Mouse (Mus musculus) forebrain, embryonic 10.5 days (tissue): Measurements from ENCODE around the gene Asb5. TPM values are rescaled to one million over a fixed set of nuclear protein-coding genes. Genes with fewer than 3 reads are reported as not detected.

ENCODE experiments used
- DNase-seq: peaks from one replicate; pipeline ENCODE4 v3.0.0-alpha.2; 2017; ENCODE audit warnings: low spot score; ENCODE audit errors: extremely low spot score
- H3K27ac ChIP-seq: fragments of 300-500 bp; sonication (generic); 2 replicates; pipeline ENCODE4 v1.5.1; 2016; ENCODE audit warnings: mild to moderate bottlenecking
- H3K27me3 ChIP-seq: fragments of 300-500 bp; sonication (generic); 2 replicates; pipeline ENCODE4 v1.6.1; 2016; ENCODE audit warnings: mild to moderate bottlenecking; ENCODE audit not compliant: poor library complexity, severe bottlenecking
- H3K36me3 ChIP-seq: fragments of 300-500 bp; sonication (generic); replicated peaks from 2 replicates; pipeline ENCODE4 v1.6.1; 2016; ENCODE audit warnings: mild to moderate bottlenecking, moderate library complexity
- H3K4me1 ChIP-seq: fragments of 300-500 bp; sonication (generic); 2 replicates; pipeline ENCODE4 v1.6.1; 2016
- H3K4me3 ChIP-seq: fragments of 300-500 bp; sonication (generic); 2 replicates; pipeline ENCODE4 v1.5.1; 2016; ENCODE audit warnings: mild to moderate bottlenecking, moderate library complexity
- H3K9me3 ChIP-seq: fragments of 300-500 bp; sonication (generic); 2 replicates; pipeline ENCODE4 v1.6.1; 2016; ENCODE audit warnings: mild to moderate bottlenecking, moderate library complexity
- WGBS: fragments of 180-500 bp; shearing (Covaris S2); methylation state at CpG from one replicate; pipeline ENCODE4 v1.1.7; 2016; 5-methylcytosine and 5-hydroxymethylcytosine counted together
- polyA plus RNA-seq: library from polyadenylated mRNA; unstranded; fragments of >200 nt; fragmentation: Nextera tagmentation; extraction: Ambion mirVana; gene quantifications from 2 replicates; pipeline ENCODE4 v1.2.1, GENCODE M21; 2016

Asb5 gene
- polyA plus RNA-seq, 1 experiment from 2014 or later: 4.0 TPM

DNA sequence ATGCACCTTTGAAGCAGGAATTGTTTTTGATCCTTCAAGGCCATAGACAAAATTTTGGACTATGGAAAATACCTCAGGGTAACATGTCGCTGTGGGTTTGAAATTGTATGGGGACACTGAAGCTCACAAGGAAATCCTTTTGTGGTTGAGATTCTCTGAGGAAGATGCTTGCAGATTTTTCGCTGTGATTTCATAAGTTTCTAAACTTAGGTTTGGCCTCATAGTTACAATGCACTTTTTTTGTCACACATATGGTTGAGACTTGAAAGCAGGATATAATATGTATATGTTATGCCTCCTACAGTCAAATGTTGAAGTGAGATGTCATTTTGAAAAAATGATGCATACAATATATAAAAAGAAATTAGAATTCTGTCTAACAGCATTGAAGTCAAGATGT lies 25.5 kb downstream of the Asb5 start:
- Histone ChIP-seq H3K27me3 (no peaks in the 10 kb centered on the region), H3K4me3 (no peak overlapping the region), H3K9me3 (no peaks in the 10 kb centered on the region), H3K27ac (no peak overlapping the region), H3K4me1 (no peaks in the 10 kb centered on the region), H3K36me3 (no peaks in the 10 kb centered on the region)
- DNase-seq: no peak
- WGBS: 86% methylated on average over 2 of the region's 2 CpGs

DNA sequence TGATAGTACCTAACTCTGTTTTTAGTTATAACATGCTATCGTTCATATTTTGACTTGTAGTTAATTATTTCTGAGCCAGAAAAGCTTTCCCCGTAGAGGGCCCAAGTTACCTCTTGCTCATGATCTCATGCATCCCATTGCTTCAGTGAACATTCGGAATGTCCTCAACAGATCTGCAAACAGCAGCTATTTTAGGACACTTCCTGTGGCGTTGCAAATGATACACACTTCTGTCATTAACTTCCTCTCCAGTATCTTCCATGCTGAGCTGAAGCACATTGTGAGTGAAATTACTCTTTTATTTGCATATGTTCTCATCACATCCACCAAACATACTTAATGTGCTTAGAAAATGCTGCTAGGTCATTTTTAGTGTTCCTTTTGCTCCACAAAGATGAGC lies 32.8 kb downstream of the Asb5 start:
- 83% methylated on average over 4 of the region's 4 CpGs for WGBS
- Histone ChIP-seq H3K36me3 (no peaks in the 10 kb centered on the region), H3K4me3 (no peak overlapping the region), H3K9me3 (no peaks in the 10 kb centered on the region), H3K27ac (no peak overlapping the region), H3K4me1 (no peaks in the 10 kb centered on the region), H3K27me3 (no peaks in the 10 kb centered on the region)
- no peak for DNase-seq

DNA sequence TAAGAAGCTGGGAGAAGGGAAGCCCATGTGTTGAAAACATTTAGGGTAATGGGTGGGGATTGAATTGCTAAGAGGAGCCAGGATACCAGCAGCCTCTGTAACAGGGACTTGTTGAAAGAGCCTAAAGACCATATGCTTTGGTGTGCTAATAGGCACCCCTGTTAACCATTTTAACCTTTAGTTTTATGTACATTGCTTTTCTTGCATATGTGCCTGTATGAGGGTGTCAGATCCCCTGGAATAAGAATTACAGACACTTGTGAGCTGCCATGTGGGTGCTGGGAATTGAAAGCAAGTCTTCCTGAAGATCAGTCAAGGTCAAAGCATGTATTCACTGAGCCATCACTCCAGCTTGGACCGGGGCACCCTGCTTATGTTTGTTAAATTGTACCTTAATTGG lies 35.8 kb downstream of the Asb5 start:
- WGBS: 94% methylated on average over 1 of the region's 1 CpGs
- DNase-seq: no peak
- no peak overlapping the region for H3K27ac ChIP-seq
- no peak overlapping the region for H3K4me3 ChIP-seq
- H3K4me1 ChIP-seq: no peaks in the 10 kb centered on the region
- H3K27me3 ChIP-seq: no peaks in the 10 kb centered on the region
- no peaks in the 10 kb centered on the region for H3K36me3 ChIP-seq
- H3K9me3 ChIP-seq: no peaks in the 10 kb centered on the region

DNA sequence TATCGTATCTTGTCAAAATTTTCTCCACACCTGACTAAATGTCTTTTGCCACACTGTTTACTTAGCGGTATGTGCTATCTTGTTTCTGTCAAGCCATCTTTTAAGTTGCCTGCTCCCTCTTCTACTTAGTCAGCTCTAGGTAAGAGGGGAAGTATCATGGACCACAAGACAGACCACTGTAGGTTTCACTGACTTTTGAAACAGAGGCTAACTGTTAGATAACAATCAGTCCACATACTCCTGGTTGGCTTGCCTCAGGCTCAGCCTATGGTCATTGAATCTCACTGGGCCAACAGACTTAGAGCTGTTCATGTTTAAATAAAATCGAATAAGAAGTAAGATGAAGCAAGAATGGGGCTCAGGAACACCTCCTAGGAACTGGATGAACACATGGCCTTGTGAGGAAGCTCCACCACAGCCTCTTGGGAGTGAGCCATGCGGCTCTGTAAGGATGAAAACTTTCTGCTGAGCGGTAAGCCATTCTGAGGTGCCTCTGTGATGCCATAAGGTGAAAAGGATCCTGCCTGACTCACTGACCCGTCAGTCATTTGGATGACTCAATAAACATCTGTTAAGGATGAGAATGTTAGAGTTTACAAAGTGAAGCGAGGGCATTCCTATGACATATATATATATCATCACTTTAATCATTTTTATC lies 36.4 kb downstream of the Asb5 start:
- H3K27ac ChIP-seq: no peak overlapping the region
- no peaks in the 10 kb centered on the region for H3K4me1 ChIP-seq
- H3K36me3 ChIP-seq: no peaks in the 10 kb centered on the region
- H3K4me3 ChIP-seq: no peak overlapping the region
- no peak for DNase-seq
- 89% methylated on average over 7 of the region's 7 CpGs for WGBS
- no peaks in the 10 kb centered on the region for H3K27me3 ChIP-seq
- H3K9me3 ChIP-seq: no peaks in the 10 kb centered on the region

DNA sequence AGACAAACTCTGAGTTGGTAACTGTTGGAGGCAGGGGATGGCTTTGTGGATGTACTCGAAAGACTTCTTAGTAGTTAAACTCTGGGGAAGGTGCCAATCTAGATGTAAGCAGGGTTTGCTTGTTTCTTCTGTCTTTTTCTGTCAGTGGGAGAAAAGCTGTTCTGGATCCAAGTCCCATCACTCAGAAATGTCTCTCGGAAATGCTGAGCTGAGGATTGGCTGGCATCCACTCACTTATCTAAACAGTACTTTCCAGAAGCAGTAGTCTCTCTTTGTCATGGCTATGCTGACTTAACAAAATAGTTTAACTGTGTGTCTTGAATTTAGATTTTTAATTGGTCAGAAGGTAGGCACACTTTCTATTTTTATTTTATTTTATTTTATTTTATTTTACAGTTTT lies 37.8 kb downstream of the Asb5 start:
- H3K36me3 ChIP-seq: no peaks in the 10 kb centered on the region
- no peak for DNase-seq
- no peaks in the 10 kb centered on the region for H3K9me3 ChIP-seq
- no peaks in the 10 kb centered on the region for H3K27me3 ChIP-seq
- no peaks in the 10 kb centered on the region for H3K4me1 ChIP-seq
- H3K4me3 ChIP-seq: no peak overlapping the region
- WGBS: 92% methylated on average over 2 of the region's 2 CpGs
- H3K27ac ChIP-seq: no peak overlapping the region

DNA sequence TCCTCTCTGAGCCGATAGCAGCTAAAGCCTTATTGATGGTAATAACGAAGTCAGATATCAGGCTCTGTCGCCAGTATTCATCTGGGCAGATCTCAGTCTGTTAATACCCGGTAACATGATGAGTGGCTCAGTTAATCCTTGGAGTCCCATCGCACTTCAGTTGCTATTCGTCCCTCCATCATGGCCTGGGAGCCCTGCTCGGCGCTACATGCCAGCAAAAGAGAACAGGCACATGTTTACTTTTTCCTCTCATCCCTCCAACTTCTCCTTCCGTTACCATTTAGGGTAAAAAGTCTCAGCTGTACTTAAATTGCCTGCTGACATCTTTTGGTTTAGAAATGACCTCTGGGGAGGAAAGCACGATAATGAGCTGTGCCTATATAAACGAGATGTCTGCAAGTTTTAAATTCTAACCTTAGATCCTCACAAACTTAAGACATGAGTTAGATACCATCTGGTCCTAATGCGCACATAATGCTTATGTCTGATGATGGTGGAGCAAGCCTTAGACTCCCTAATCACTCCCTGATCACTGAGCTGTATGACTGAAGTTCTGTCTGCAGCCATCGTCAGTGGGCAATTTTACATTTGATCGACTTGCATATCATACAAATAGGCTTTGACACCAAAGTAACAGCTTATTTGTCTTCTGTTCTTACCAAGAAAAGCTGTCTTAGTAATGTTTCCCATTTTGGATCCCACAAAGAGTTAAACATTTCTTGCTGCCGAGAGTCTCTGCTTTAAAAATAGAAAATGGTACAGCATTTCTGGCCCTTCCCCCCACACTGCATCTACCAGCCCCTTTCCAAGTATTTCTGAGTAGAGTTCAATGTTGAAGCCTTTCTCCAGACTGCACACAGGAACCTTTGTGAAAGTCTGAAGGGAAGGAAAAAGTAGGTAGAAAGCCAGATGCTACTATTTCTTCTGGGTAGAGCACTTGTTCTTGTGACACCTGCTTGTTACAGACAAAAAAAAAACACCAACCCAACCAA lies 41.5 kb downstream of the Asb5 start:
- no peak for DNase-seq
- WGBS: 81% methylated on average over 15 of the region's 15 CpGs

DNA sequence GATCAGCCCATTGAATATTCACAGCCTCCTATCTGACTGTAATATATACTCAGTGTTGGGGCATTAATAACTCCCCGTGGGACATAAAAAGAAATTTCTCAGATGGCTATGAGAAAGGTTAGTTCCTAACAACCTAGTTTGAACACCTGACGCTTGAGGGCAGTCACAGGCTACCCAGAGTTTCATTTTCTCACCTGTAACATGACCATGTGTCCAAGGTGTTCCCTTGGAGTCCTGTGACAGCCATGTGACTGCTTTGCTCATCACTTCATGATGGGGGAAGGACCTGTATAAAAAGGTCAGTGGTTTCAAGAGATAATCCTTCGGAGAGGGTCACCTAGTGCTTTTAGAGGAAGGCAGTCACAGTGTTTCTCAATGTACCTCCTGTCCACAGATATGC lies 52.1 kb downstream of the Asb5 start:
- no peaks in the 10 kb centered on the region for H3K9me3 ChIP-seq

More for the DNA sequence above, 41.5 kb downstream of the Asb5 start:
- H3K4me3 ChIP-seq: no peak overlapping the region
- H3K27ac ChIP-seq: no peak overlapping the region
- no peaks in the 10 kb centered on the region for H3K4me1 ChIP-seq
- H3K27me3 ChIP-seq: no peaks in the 10 kb centered on the region
- no peaks in the 10 kb centered on the region for H3K9me3 ChIP-seq
- no peaks in the 10 kb centered on the region for H3K36me3 ChIP-seq

DNA sequence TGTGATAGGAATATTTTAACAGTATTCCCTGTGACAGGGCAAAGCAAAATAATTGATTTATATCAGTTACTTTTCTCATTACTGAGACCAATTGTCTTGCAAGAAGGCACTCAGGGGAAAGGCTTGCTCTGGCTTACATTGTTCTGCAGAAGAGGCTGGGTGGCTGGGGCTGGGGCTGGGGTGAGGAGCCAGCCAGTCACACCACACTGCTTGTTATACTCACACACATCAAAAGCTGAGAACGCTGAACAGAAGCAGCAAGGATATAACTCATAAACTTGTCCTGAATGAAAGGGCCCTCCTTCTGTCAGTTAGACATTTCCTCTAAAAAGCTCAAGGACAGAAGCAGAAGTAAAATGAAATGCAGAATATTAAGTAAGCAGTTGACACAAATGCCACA lies 53.5 kb downstream of the Asb5 start:
- no peaks in the 10 kb centered on the region for H3K9me3 ChIP-seq
- no peaks in the 10 kb centered on the region for H3K4me1 ChIP-seq
- no peak overlapping the region for H3K27ac ChIP-seq
- no peaks in the 10 kb centered on the region for H3K36me3 ChIP-seq
- no peaks in the 10 kb centered on the region for H3K27me3 ChIP-seq
- no peak overlapping the region for H3K4me3 ChIP-seq
- 78% methylated on average over 1 of the region's 1 CpGs for WGBS
- no peak for DNase-seq

More for the DNA sequence above, 52.1 kb downstream of the Asb5 start:
- no peak for DNase-seq
- Histone ChIP-seq H3K4me3 (no peak overlapping the region), H3K4me1 (no peaks in the 10 kb centered on the region), H3K36me3 (no peaks in the 10 kb centered on the region), H3K27me3 (no peaks in the 10 kb centered on the region), H3K27ac (no peak overlapping the region)
- WGBS: 86% methylated on average over 3 of the region's 3 CpGs

DNA sequence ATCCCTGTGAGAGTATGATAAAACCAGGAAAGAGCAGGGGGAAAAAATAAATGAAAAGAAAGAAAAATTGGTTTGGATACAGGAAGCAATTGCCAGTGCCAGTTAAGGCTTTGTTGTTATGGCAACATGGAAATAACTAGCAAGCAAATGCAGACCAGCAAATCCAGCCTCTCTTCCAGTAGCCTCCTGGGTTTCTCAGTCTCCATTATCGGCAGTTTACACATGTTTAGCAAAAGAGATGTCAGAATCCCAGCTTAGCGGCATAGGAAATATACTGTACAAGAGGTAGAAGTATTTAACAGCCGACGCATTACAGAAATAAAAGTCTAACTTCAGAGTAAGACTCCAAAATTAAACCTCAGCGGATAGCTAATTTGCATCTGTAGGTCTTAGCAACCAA lies 65.3 kb downstream of the Asb5 start:
- Histone ChIP-seq H3K27me3 (no peaks in the 10 kb centered on the region), H3K27ac (no peak overlapping the region), H3K4me3 (no peak overlapping the region), H3K9me3 (no peaks in the 10 kb centered on the region), H3K4me1 (peaks cover 7% of the 10 kb centered on the region; the same call in 1 of the 2 replicates), H3K36me3 (no peaks in the 10 kb centered on the region)
- WGBS: 92% methylated on average over 5 of the region's 5 CpGs
- no peak for DNase-seq

DNA sequence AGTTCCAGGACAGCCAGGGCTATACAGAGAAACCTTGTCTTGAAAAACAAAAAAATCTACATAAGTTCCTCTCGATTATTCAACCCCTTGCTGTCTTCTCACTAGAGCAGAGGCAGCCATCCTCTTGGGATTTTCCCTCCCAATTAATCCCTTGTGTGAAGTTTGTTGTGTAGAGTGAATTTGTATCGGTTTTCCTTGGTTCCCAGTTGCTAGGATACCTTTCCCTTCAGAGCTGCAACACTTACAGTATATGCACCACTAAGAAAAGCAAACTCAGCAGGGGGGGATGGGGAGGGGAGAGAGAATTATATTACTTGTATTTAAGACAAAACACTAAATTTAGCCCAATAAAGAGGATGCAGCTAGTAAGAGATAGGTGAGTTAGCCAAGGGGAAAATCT lies 66.7 kb downstream of the Asb5 start:
- no peaks in the 10 kb centered on the region for H3K9me3 ChIP-seq
- no peaks in the 10 kb centered on the region for H3K27me3 ChIP-seq
- H3K36me3 ChIP-seq: no peaks in the 10 kb centered on the region
- H3K27ac ChIP-seq: no peak overlapping the region
- H3K4me1 ChIP-seq: peaks cover 15% of the 10 kb centered on the region
- no peak overlapping the region for H3K4me3 ChIP-seq
- 78% methylated on average over 2 of the region's 2 CpGs for WGBS
- DNase-seq: no peak

DNA sequence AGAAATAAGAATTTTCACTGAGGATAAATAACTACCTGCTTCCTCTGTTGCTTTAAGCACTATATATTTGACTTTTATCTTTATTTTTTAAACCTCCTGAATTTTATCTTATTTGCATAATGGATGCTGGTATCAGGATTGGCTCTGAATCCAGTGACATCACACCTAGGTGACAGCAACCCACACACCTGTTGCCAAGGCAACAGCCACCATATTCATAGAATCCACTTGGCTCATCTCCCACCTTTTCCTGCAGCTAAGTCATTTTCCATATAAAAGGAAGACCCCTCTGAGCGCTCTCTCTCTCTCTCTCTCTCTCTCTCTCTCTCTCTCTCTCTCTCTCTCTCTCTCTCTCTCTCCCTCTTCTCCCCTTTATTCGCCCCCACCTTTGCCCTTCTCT lies 67.6 kb downstream of the Asb5 start:
- Histone ChIP-seq H3K27me3 (no peaks in the 10 kb centered on the region), H3K27ac (no peak overlapping the region), H3K4me3 (no peak overlapping the region), H3K36me3 (no peaks in the 10 kb centered on the region), H3K9me3 (no peaks in the 10 kb centered on the region), H3K4me1 (peaks cover 16% of the 10 kb centered on the region)
- WGBS: 94% methylated on average over 2 of the region's 2 CpGs
- DNase-seq: no peak

DNA sequence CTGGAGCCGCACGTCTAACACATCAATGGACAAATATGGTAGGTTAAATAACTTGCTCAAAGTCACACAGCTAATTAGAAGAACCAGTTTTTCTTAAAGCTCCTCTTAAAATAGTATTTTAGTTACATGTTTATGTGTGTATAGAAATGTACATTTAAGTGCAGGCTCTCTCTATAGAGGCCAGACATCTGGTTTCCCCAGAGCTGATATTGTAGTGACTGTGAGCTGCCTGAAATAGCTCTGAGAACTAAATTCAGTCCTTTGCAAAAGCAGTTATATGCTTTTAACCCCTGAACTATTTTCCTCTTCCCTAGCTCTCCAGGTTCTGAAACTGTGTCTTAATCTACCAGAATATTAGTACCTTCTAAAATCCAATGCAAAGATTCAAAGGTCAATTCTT lies 68.0 kb downstream of the Asb5 start:
- H3K36me3 ChIP-seq: no peaks in the 10 kb centered on the region
- no peaks in the 10 kb centered on the region for H3K27me3 ChIP-seq
- peaks cover 16% of the 10 kb centered on the region for H3K4me1 ChIP-seq
- 94% methylated on average over 2 of the region's 2 CpGs for WGBS
- no peak overlapping the region for H3K4me3 ChIP-seq
- no peak overlapping the region for H3K27ac ChIP-seq
- H3K9me3 ChIP-seq: no peaks in the 10 kb centered on the region
- no peak for DNase-seq

DNA sequence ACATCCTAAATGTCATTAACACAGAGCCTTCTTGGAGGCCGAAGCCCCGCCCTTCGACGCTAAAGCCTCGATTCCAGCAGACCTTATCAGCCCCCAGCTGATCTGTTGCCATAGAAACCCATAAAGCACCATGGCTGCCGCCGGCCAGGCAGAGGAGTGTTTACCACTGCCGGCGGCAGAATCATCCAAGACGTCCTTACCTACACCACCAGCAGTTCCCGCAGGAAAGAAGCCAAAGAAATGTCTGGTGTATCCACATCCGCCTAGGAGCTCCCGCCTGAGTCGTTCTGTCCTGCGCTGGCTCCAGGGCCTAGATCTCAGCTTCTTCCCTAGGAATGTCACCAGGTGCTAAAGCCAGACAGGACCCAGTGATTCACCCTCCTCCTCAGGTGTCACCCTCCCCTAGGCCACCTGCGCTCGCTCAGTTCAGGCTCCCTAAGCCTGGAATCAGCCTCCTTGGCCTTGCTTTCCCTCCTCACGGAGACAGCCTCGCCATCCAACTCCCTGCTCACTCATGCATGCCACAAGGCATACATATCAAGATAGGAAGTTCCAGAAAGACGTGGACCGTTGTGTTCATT lies 71.4 kb downstream of the Asb5 start, which contains the start of gene Spata4:
Spata4 (plus strand) TSS at position 111 of the 581 bp plus-strand sequence.
- H3K27me3 ChIP-seq: no peaks in the 10 kb centered on the region
- H3K36me3 ChIP-seq: no peaks in the 10 kb centered on the region
- peaks cover 9% of the 10 kb centered on the region for H3K4me1 ChIP-seq
- peak within 1 kb of the TSS; percentile 69 for H3K27ac ChIP-seq
- 7% methylated on average over 21 of the region's 21 CpGs for WGBS
- DNase-seq: peak; percentile 55
- peak within 1 kb of the TSS; percentile 54 for H3K4me3 ChIP-seq
- no peaks in the 10 kb centered on the region for H3K9me3 ChIP-seq
